Mouse (Mus musculus): ENCODE measurements at regions not wholly inside any gene's neighbourhood (a gene's known extent, or its start where the extent isn't known, plus 50 kb on each side); places are given as distances from the start of the nearest gene placed in this dataset.

DNA sequence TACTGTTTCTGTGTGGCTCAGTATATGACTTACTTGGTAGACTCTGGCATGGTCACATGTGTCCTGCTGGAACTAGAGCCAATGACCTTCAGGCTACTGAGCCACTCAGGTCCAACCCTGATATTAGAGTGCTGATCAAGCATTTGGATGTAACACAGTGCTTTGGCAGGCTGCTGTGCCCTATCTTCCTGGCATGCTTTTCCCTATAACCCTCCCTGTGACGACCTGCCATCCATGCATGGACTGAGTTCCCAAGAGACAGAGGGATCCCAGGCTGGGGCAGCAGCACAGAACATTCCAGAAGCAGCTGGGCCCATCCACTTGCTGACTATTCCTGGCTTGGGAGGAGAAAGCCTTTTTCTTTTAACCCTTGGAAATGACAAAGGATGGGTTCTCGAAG is 451.4 kb downstream of the Cd83 start:
- DNase-seq, result peak; percentile 50
- intact Hi-C loops (cut with DNase I), result no loop called here
- peak overlapping the region; percentile 62 for H3K27ac ChIP-seq
- no peak overlapping the region for H3K4me3 ChIP-seq
- TF ChIP-seq CTCF (IDR thresholded peaks at IDR 0.05), result no peak

DNA sequence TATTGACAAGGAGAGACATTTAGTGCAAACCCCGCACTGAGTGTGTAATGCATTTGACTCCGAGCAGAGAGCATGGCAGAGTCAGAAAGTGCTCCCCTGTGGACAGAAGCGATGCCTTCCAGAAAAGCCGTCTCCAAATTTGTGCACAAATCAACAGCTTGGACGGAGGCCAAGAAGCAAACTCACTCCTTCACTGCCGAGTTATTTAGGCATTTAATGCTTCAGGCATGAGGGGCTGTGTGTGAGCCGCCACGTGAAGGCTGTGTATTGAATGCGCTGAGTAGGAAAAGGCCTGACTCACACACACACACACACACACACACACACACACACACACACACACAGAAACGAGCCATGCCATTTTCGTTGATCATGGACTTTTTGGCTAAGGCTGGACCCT is 453.7 kb downstream of the Cd83 start:
- H3K27ac ChIP-seq, result no peak overlapping the region
- intact Hi-C loops (cut with DNase I), result no loop called here
- no peak for TF ChIP-seq CTCF (IDR thresholded peaks at IDR 0.05)
- DNase-seq, result peak; percentile 41
- no peak overlapping the region for H3K4me3 ChIP-seq

DNA sequence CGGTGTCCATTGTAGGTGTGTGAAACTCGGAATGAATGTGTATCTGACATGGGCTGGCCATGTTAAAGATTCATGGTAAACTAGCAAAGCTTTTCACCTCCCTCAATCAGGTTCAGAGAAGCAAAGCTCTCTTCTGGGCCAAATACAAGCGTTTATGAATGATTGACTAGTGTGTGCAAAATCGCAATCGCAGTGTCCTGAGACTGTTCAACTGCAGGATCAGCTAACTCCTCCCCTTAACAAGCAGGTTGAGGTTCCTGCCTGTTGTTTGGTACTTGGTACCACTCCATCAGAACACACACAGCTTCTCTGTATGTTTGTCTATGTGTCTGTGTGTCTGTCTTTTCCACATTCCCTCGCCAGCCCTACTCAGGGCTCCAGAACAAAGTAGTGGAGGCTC is 458.6 kb downstream of the Cd83 start:
- no peak for DNase-seq
- intact Hi-C loops (cut with DNase I), result no loop called here
- Histone ChIP-seq H3K4me3 (no peak overlapping the region), H3K27ac (no peak overlapping the region)
- no peak for TF ChIP-seq CTCF (IDR thresholded peaks at IDR 0.05)

DNA sequence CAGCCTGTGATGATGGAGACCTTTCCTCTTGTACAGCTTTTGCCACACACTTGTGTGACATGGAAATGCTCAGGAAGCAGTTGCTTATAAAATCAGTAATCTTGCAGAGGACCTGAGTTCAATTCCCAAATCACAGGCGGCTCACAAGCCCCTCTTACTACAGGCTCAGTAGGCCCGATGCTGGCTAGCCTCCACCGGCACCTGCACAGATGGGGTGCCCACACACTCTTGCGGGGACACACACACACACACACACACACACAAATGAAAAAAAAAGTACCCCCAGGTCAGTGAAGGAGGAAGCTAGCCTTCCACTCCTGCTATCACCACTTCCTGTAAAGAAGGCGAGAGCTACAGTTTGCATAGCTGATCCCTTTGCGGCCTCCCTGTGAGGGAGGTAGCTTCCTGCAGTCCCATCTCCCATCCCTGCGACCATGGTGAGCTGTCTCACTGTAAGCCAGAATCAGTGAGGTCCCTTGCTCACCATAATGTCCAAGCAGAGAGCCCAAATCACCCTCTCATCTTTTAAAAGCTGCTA is 462.2 kb downstream of the Cd83 start:
- H3K27ac ChIP-seq, result no peak overlapping the region
- intact Hi-C loops (cut with DNase I), result loop anchor here (5.0 kb wide), 1 partner anchor 51 kb away; no protein-coding TSS in a partner anchor
- H3K4me3 ChIP-seq, result no peak overlapping the region
- DNase-seq, result no peak
- TF ChIP-seq CTCF (IDR thresholded peaks at IDR 0.05), result no peak

DNA sequence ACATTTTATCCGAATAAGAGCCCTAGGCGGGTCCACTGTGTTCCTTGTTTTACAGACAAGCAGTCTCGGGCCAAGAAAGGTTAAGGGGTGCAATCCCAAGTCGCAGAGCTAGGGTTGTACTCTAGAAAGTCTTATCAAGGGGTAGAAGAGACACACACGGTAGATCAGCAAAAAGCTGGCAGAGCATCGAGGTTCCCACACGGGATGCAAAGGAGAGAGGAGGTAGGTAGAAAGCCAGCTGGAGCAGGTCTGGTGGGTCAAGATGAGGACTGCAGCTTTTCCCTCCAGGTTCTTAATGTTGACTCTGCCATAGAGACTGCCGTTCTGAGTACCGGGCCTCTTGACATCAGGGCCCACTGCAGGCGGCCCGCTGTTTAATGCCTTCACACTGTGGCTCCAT is 463.3 kb downstream of the Cd83 start:
- no peak for TF ChIP-seq CTCF (IDR thresholded peaks at IDR 0.05)
- Histone ChIP-seq H3K27ac (peak overlapping the region; percentile 71), H3K4me3 (no peak overlapping the region)
- no peak for DNase-seq
- intact Hi-C loops (cut with DNase I), result loop anchor here (5.0 kb wide), 1 partner anchor 49 kb away; no protein-coding TSS in a partner anchor

DNA sequence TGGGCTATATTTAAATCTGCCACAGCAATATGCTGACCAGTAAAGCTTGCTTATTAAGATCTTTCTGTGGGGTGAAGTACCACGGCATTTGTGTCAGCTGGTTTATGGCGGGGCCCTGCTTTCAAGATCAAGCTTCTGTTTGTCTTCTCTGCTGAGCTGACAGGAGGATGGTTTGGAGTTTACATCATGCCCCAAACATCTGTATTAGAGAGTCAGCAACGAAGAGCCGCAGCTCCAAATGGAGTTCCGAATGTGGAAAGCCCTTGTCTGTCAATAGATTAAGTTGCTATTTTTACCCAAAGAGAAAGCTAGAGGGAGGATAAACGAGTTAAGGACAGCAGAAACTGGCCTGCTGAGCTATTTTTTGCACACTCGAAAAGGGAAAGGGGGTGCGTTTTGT is 463.8 kb downstream of the Cd83 start:
- Histone ChIP-seq H3K27ac (peak overlapping the region; percentile 71), H3K4me3 (peak overlapping the region; percentile 45)
- intact Hi-C loops (cut with DNase I), result loop anchor here (5.0 kb wide), 1 partner anchor 49 kb away; no protein-coding TSS in a partner anchor
- no peak for TF ChIP-seq CTCF (IDR thresholded peaks at IDR 0.05)
- DNase-seq, result no peak

DNA sequence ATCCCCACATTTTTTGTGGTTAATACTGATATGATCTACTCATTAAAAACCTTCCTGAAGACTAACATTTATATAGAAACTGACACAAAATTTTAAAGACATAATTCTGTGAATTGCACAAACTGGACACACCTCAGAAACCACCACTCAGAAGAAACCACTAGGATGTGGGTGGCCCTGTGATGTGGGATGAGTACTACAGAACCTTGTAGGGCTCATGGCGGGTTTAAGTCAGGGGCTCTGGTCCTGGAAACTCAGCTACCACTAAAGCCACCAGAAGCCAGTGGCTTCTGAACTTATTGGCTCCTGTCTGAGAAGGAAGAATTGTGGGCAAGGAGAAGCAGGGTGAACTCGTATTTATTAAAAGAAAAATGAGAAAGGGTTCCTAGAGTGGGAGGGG is 464.5 kb downstream of the Cd83 start:
- Histone ChIP-seq H3K27ac (peak overlapping the region; percentile 71), H3K4me3 (no peak overlapping the region)
- no peak for DNase-seq
- intact Hi-C loops (cut with DNase I), result loop anchor here (5.0 kb wide), 1 partner anchor 48 kb away; no protein-coding TSS in a partner anchor
- TF ChIP-seq CTCF (IDR thresholded peaks at IDR 0.05), result no peak

DNA sequence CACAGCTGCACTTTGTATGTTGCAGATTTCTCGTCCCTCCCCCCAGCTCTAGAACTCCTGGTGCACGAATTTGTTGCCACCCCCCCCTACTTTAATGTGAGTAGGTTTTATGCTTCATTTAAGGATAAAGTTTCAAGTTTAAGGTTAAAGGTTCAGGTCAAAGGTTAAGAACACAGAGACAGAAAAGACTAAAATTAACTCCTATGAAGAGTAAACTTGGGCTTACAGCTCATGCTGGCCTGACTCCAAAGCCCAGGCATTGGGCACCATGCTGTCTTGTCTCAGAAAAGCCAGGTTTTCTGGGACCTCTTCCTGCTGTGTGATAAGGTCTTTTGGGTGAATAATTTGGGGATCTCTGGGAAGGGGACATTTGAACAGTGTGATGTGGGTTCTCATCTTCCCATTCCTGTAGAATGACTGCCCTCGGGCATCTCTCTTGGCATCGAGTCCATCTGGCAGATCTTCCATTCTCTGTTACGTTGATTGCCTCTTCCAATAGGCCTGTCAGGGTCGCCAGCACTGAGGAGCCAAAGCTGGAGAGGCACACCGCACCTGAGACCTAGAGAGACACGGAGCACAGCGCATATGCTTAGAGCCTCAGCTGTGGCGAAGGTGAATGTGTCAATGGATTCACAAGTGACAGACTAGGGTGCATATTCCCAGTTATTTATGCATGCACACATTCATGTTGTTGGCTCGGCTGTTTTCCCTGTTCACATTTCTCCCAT is 466.1 kb downstream of the Cd83 start:
- H3K4me3 ChIP-seq, result no peak overlapping the region
- DNase-seq, result no peak
- intact Hi-C loops (cut with DNase I), result no loop called here
- TF ChIP-seq CTCF (IDR thresholded peaks at IDR 0.05), result no peak
- H3K27ac ChIP-seq, result no peak overlapping the region

DNA sequence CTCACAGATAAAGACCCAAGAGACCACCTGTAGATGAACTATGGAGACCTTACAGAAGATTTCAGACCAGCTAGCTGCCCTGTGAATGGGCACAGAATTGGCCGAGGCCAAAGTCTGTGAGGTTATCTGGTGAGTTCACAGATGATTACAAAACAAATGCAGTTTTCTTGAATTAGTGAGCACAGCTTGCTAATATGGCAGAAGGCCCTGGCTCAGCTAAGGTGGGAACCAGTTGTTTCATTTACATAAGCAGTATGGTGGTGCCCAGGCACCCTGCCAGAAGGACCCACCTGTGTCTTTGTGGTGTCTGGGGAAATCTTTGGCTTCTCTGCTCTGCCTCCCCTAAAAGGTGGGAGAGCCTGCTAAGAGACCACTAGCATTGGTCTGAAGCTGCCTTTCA is 466.9 kb downstream of the Cd83 start:
- TF ChIP-seq CTCF (IDR thresholded peaks at IDR 0.05), result no peak
- intact Hi-C loops (cut with DNase I), result no loop called here
- DNase-seq, result no peak
- H3K27ac ChIP-seq, result no peak overlapping the region
- H3K4me3 ChIP-seq, result no peak overlapping the region

DNA sequence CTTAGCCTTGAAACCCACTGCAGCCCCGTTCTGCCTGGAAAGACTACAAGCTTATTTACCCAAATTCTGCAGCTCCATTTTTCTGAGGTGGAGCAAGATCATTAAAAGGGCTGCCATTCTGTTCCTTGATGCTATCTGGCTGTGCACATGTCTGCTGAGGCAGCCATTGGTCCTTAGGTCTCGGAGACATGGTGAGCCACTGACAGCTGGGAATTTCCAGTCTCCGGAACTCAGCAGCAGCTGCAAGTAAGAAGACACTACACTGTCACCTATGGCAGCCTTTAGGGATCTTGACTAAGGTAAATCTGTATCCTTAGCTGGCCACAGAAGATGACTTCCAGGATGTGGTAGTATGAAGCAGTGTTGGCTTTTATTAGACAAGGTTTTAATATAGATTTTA is 467.9 kb downstream of the Cd83 start:
- H3K27ac ChIP-seq, result no peak overlapping the region
- no peak for TF ChIP-seq CTCF (IDR thresholded peaks at IDR 0.05)
- no peak overlapping the region for H3K4me3 ChIP-seq
- intact Hi-C loops (cut with DNase I), result no loop called here
- no peak for DNase-seq

DNA sequence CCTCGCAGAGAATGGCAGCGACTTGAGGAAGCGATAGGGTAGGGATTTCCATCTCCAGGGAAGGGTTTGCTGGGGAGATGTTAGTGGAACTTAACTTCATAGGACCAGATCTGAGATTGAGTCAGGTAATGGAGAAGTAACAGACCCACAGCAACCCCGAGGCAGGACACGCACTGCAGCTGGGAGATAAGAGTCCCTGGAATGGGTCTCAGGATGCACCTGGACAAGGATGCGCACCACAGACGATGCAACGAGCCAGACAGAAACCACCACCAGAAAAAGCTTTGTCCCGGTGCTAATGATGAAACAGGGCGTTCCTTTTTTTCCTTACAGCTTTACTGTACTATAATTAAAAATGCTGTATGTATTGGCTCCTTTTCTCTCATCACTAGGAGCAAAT is 470.9 kb upstream of the Jarid2 start:
- TF ChIP-seq CTCF (IDR thresholded peaks at IDR 0.05), result no peak
- no peak overlapping the region for H3K4me3 ChIP-seq
- no peak for DNase-seq
- intact Hi-C loops (cut with DNase I), result no loop called here
- H3K27ac ChIP-seq, result no peak overlapping the region

DNA sequence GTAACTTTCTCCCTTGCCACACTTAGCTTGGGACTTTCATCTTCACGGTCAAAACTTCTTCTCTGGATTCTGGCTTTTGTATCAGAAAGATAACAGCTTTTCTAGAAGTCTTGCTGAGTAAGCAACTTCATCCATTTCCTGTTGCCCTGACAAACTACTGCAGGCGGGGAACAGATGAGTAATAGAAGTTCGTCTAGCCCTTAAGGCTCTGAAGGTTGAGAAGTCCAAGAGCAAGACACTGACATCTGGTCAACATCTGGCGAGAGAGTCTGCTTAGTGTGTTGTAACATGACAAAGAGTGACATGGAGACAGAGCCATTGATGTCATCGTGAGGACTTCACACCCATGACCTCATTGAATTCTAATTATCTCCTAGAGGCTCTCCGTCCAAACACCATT is 469.2 kb upstream of the Jarid2 start:
- Histone ChIP-seq H3K4me3 (no peak overlapping the region), H3K27ac (peak overlapping the region; percentile 57)
- DNase-seq, result no peak
- no peak for TF ChIP-seq CTCF (IDR thresholded peaks at IDR 0.05)
- intact Hi-C loops (cut with DNase I), result no loop called here

DNA sequence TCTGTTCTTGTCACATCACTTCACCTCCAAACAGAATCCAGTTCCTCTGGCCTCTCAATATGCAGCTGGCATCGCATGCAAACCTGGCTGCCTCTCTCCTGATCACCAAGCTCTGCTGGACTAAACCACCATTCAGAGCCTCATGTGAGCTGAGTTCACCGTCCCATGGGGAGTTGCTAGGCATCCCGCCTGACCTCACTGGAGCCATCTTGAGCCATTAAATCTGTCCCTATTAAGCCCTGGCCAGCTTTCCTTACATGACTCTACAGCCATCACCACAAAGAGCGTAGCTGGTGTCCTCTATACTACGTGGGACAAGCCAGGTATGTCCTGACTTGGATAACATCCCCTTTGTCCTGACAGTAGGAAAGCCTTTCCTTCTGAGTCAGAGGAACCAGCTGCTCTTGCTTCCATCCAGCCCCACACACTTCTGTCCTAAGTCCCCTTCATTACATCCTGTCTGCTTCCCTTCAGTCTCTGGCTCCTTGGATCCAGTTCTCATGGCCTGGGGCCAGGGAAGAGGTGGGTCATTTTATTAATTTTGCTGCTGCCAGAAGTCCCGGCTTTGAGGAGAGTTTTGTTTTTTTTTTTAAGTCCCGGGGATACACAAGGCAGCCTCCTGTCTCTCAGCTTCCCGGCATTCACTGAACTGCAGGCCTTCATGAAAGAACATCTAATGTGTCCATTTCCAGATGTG is 468.5 kb upstream of the Jarid2 start:
- TF ChIP-seq CTCF (IDR thresholded peaks at IDR 0.05), result no peak
- peak; percentile 79 for DNase-seq
- H3K4me3 ChIP-seq, result no peak overlapping the region
- intact Hi-C loops (cut with DNase I), result no loop called here
- peak overlapping the region; percentile 50 for H3K27ac ChIP-seq
